Mouse (Mus musculus) myocyte (in vitro differentiated cells): ENCODE data around the gene Ankrd34a. TPM values are rescaled to one million over a fixed set of nuclear protein-coding genes. Genes with fewer than 3 reads are reported as not detected.

Experiments used
- H3K27me3 ChIP-seq: one replicate; pipeline ENCODE4 v1.6.1; 2011; ENCODE audit not compliant: control insufficient read depth, insufficient read depth, insufficient read length
- H3K36me3 ChIP-seq: one replicate; pipeline ENCODE4 v1.6.1; 2011; ENCODE audit not compliant: control insufficient read depth, insufficient read depth
- H3K4me2 ChIP-seq: one replicate; pipeline ENCODE4 v1.6.1; 2011; ENCODE audit warnings: low read depth, control low read depth
- H3K4me3 ChIP-seq: one replicate; pipeline ENCODE4 v1.5.1; 2011; ENCODE audit warnings: mild to moderate bottlenecking, control low read depth, moderate library complexity
- H3K79me2 ChIP-seq: one replicate; pipeline ENCODE4 v1.6.1; 2011; ENCODE audit not compliant: control insufficient read depth, insufficient read depth
- H3ac ChIP-seq: one replicate; pipeline ENCODE4 v1.6.1; 2011; ENCODE audit not compliant: control insufficient read depth, insufficient read length
- CEBPB ChIP-seq: IDR thresholded peaks from 2 replicates; pipeline ENCODE4 v1.6.1; 2011; ENCODE audit warnings: mild to moderate bottlenecking, moderate library complexity; ENCODE audit not compliant: poor library complexity, insufficient read depth, severe bottlenecking
- E2F4 ChIP-seq: IDR thresholded peaks from one replicate; pipeline ENCODE4 v1.6.1; 2011; ENCODE audit warnings: mild to moderate bottlenecking, control low read depth, moderate library complexity; ENCODE audit not compliant: insufficient read depth
- MAX ChIP-seq: IDR thresholded peaks from one replicate; pipeline ENCODE4 v1.6.1; 2011; ENCODE audit warnings: low read depth, mild to moderate bottlenecking, control low read depth
- MYOD1 ChIP-seq, 3 experiments: IDR thresholded peaks; one replicate each; pipeline ENCODE4 v1.6.1; 2011; ENCODE audit warnings: control low read depth in 2 of 3, low read depth in 2 of 3, mild to moderate bottlenecking in 2 of 3, moderate library complexity in 1 of 3; ENCODE audit not compliant: insufficient read length in 2 of 3, control insufficient read depth in 1 of 3
- MYOG ChIP-seq, 3 experiments: IDR thresholded peaks; one replicate each; pipeline ENCODE4 v1.6.1; 2011; ENCODE audit warnings: control low read depth in 2 of 3, low read depth in 2 of 3, mild to moderate bottlenecking in 2 of 3; ENCODE audit not compliant: insufficient read length in 2 of 3, control insufficient read depth in 1 of 3, insufficient read depth in 1 of 3
- POLR2A ChIP-seq: IDR thresholded peaks from one replicate; pipeline ENCODE4 v1.6.1; 2011; ENCODE audit warnings: low read depth, mild to moderate bottlenecking, control low read depth, moderate library complexity; ENCODE audit not compliant: insufficient read length
- POLR2AphosphoS2 ChIP-seq: IDR thresholded peaks from one replicate; pipeline ENCODE4 v1.6.1; 2011; ENCODE audit warnings: low read depth, control low read depth; ENCODE audit not compliant: insufficient read length
- REST ChIP-seq: IDR thresholded peaks from one replicate; pipeline ENCODE4 v1.6.1; 2011; ENCODE audit warnings: mild to moderate bottlenecking, control low read depth, moderate library complexity; ENCODE audit not compliant: insufficient read depth, insufficient read length
- SRF ChIP-seq: IDR thresholded peaks from one replicate; pipeline ENCODE4 v1.6.1; 2011; ENCODE audit warnings: low read depth; ENCODE audit not compliant: control insufficient read depth, insufficient read length
- TCF12 ChIP-seq: IDR thresholded peaks from one replicate; pipeline ENCODE4 v1.6.1; 2011; ENCODE audit warnings: mild to moderate bottlenecking, control low read depth; ENCODE audit not compliant: poor library complexity, insufficient read depth, severe bottlenecking
- TCF3 ChIP-seq: IDR thresholded peaks from one replicate; pipeline ENCODE4 v1.6.1; 2011; ENCODE audit warnings: low read depth, control low read depth; ENCODE audit not compliant: insufficient read length
- USF1 ChIP-seq: IDR thresholded peaks from one replicate; pipeline ENCODE4 v1.6.1; 2011; ENCODE audit warnings: low read depth, mild to moderate bottlenecking, control low read depth, moderate library complexity
- polyA plus RNA-seq: library from polyadenylated mRNA; unstranded; fragments of >200 nt; fragmentation: generic; extraction: Trizol; gene quantifications from one replicate; pipeline ENCODE4 v1.2.1, GENCODE M21; 2012; ENCODE audit warnings: missing spikeins

Ankrd34a gene
- polyA plus RNA-seq, 1 experiment: 2.5 TPM

- peaks cover 12% of the 10 kb centered on the region for H3K36me3 ChIP-seq
- peaks cover 9% of the 10 kb centered on the region for H3K79me2 ChIP-seq
- TF ChIP-seq E2F4 (no peak), REST (no peak), POLR2A (no peak)
- H3K4me2 ChIP-seq: no peak overlapping the region
- no peak overlapping the region for H3ac ChIP-seq
- no peak overlapping the region for H3K4me3 ChIP-seq
- no peaks in the 10 kb centered on the region for H3K27me3 ChIP-seq
Measured at GRCm38 (mm10) chr3:96563267-96563666, 33.2 kb upstream of the Ankrd34a start.

GRCm38 (mm10) chr3:96563911-96564632 is 32.4 kb upstream of the Ankrd34a start:
- no peak overlapping the region for H3K4me3 ChIP-seq
- H3K27me3 ChIP-seq: no peaks in the 10 kb centered on the region
- TF ChIP-seq MYOG (IDR thresholded peaks at IDR 0.05; ENCODE audit: control insufficient read depth in 1 of 3, insufficient read depth in 1 of 3, insufficient read length in 2 of 3, low read depth in 2 of 3) (no peak), CEBPB (no peak), SRF (no peak), MAX (no peak), E2F4 (no peak), TCF3 (no peak), POLR2AphosphoS2 (no peak), USF1 (no peak), REST (no peak), POLR2A (no peak), MYOD1 (IDR thresholded peaks at IDR 0.05; ENCODE audit: control insufficient read depth in 1 of 3, insufficient read length in 2 of 3, low read depth in 2 of 3) (no peak)
- H3K4me2 ChIP-seq: no peak overlapping the region
- H3K79me2 ChIP-seq: peaks cover 5% of the 10 kb centered on the region
- no peak overlapping the region for H3ac ChIP-seq
- peaks cover 12% of the 10 kb centered on the region for H3K36me3 ChIP-seq

DNA sequence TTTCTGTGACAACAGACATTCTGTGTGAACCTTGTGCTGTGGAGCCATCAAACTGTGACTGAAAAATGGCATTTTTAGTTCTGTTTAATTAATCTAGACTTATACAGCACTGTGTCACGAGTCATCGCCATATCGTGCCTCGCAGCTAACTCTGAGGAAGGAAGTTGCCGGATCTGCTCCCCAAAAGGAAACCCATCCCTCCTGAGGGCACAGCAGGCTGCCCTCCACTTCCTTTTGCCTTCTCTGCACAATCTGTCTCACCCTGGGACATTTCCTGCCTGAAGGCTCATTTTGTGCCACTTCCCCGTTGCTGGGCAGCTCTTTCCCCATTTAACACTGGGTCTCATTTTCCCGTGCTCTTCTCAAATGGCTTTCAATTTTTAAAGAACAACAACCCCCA is 31.8 kb upstream of the Ankrd34a start:
- Histone ChIP-seq H3ac (no peak overlapping the region), H3K4me2 (no peak overlapping the region), H3K4me3 (no peak overlapping the region), H3K36me3 (peaks cover 11% of the 10 kb centered on the region), H3K79me2 (no peaks in the 10 kb centered on the region), H3K27me3 (no peaks in the 10 kb centered on the region)
- TF ChIP-seq TCF12: no peak
- no peak for TF ChIP-seq CEBPB
- TF ChIP-seq MAX: no peak
- TF ChIP-seq MYOG (IDR thresholded peaks at IDR 0.05; ENCODE audit: control insufficient read depth in 1 of 3, insufficient read depth in 1 of 3, insufficient read length in 2 of 3, low read depth in 2 of 3): no peak
- no peak for TF ChIP-seq TCF3
- no peak for TF ChIP-seq MYOD1 (IDR thresholded peaks at IDR 0.05; ENCODE audit: control insufficient read depth in 1 of 3, insufficient read length in 2 of 3, low read depth in 2 of 3)

- Histone ChIP-seq H3K27me3 (no peaks in the 10 kb centered on the region), H3ac (no peak overlapping the region), H3K4me2 (no peak overlapping the region), H3K4me3 (no peak overlapping the region), H3K79me2 (no peaks in the 10 kb centered on the region), H3K36me3 (peaks cover 8% of the 10 kb centered on the region)
- TF ChIP-seq POLR2A: no peak
- TF ChIP-seq TCF3: no peak
- no peak for TF ChIP-seq MAX
- TF ChIP-seq MYOG (IDR thresholded peaks at IDR 0.05; ENCODE audit: control insufficient read depth in 1 of 3, insufficient read depth in 1 of 3, insufficient read length in 2 of 3, low read depth in 2 of 3): no peak
- TF ChIP-seq MYOD1 (IDR thresholded peaks at IDR 0.05; ENCODE audit: control insufficient read depth in 1 of 3, insufficient read length in 2 of 3, low read depth in 2 of 3): no peak
- TF ChIP-seq TCF12: no peak
- TF ChIP-seq E2F4: no peak
Measured at GRCm38 (mm10) chr3:96565105-96565504, 31.3 kb upstream of the Ankrd34a start.

DNA sequence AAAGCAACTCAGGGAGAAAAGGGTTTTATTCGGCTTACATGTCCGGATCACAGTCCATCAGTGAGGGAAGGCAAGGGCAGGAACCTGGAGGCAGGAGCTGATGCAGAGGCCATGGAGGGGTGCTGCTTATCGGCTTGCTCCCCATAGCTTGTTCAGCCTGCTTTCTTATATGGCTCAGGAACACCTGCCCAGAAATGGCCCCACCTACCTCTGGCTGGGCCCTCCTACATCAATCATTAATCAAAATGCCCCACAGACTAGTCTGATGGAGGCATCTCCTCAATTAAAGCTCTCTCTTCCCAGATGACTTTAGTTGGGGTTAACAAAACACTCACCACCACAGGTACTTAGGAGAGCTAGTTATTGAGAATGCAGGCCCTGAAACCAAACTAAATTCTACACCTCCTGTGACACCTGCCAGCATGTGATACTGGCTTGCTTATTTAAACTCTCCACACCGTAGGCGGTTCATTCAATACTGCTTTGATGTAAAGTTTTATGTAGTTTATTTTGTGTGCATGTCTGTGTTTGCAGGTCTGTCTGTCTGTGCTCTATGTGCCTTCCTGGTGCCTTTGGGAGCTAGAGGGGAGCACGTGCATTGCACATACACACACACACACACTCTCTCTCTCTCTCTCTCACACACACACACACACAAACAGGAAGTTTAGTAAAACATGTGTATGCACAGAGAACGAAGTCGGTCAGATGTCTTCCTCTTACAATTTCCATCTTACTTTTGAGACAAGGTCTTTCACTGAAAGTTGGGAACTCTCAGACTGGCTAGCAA is 29.6 kb upstream of the Ankrd34a start:
- no peak overlapping the region for H3K4me3 ChIP-seq
- no peaks in the 10 kb centered on the region for H3K27me3 ChIP-seq
- no peaks in the 10 kb centered on the region for H3K79me2 ChIP-seq
- H3K4me2 ChIP-seq: no peak overlapping the region
- H3K36me3 ChIP-seq: no peaks in the 10 kb centered on the region
- H3ac ChIP-seq: no peak overlapping the region
- TF ChIP-seq POLR2A (no peak), POLR2AphosphoS2 (no peak), TCF12 (no peak), USF1 (no peak), MYOG (IDR thresholded peaks at IDR 0.05; ENCODE audit: control insufficient read depth in 1 of 3, insufficient read depth in 1 of 3, insufficient read length in 2 of 3, low read depth in 2 of 3) (no peak), MYOD1 (IDR thresholded peaks at IDR 0.05; ENCODE audit: control insufficient read depth in 1 of 3, insufficient read length in 2 of 3, low read depth in 2 of 3) (no peak), SRF (no peak), E2F4 (no peak), REST (no peak), TCF3 (no peak), MAX (no peak)
